Mouse (Mus musculus): Measurements from ENCODE around the gene Slc39a9. TPM values are rescaled to one million over a fixed set of nuclear protein-coding genes. Genes with fewer than 3 reads are reported as not detected.

Gene Slc39a9
- polyA plus RNA-seq, 1 experiment: 48.3 TPM

- DNase-seq: no peak
- TF ChIP-seq CTCF (conservative IDR thresholded peaks at IDR 0.05; ENCODE audit: insufficient read depth, insufficient read length, low read depth, low read length) (no peak), POLR2A (IDR thresholded peaks at IDR 0.05; ENCODE audit: low read depth, low read length) (no peak)
- Histone ChIP-seq H3K36me3 (ENCODE audit: control insufficient read depth, insufficient read depth, low read length) (no peaks in the 10 kb centered on the region), H3K27ac (ENCODE audit: insufficient read depth, low read depth, low read length) (no peak overlapping the region), H3K4me3 (ENCODE audit: insufficient read depth, low read depth, low read length) (no peak overlapping the region), H3K27me3 (replicated peaks; ENCODE audit: control insufficient read depth, insufficient read depth, low read length) (no peaks in the 10 kb centered on the region), H3K4me1 (ENCODE audit: control insufficient read depth, insufficient read depth, low read length) (0 out of 2 replicates have a peak, but pooled peaks cover 2% of the 10 kb centered on the region)
- WGBS: 46% methylated on average over 2 of the region's 2 CpGs
These were observed 50.0 kb downstream of the Slc39a9 start for GRCm38 (mm10) chr12:80693700-80694099.

GRCm38 (mm10) chr12:80695004-80695403 lies 51.3 kb downstream of the Slc39a9 start:
- H3K27me3 ChIP-seq (replicated peaks; ENCODE audit: control insufficient read depth, insufficient read depth, low read length): no peaks in the 10 kb centered on the region
- H3K4me3 ChIP-seq (ENCODE audit: insufficient read depth, low read depth, low read length): no peak overlapping the region
- 50% methylated on average over 3 of the region's 3 CpGs for WGBS
- H3K36me3 ChIP-seq (ENCODE audit: control insufficient read depth, insufficient read depth, low read length): no peaks in the 10 kb centered on the region
- no peak for TF ChIP-seq POLR2A (IDR thresholded peaks at IDR 0.05; ENCODE audit: low read depth, low read length)
- TF ChIP-seq CTCF (conservative IDR thresholded peaks at IDR 0.05; ENCODE audit: insufficient read depth, insufficient read length, low read depth, low read length): no peak
- H3K4me1 ChIP-seq (ENCODE audit: control insufficient read depth, insufficient read depth, low read length): 0 out of 2 replicates have a peak, but pooled peaks cover 2% of the 10 kb centered on the region
- H3K27ac ChIP-seq (ENCODE audit: insufficient read depth, low read depth, low read length): no peak overlapping the region
- peak; percentile 20 for DNase-seq

GRCm38 (mm10) chr12:80698526-80699143 lies 55.0 kb downstream of the Slc39a9 start:
- WGBS: 88% methylated on average over 5 of the region's 5 CpGs
- TF ChIP-seq CTCF (conservative IDR thresholded peaks at IDR 0.05; ENCODE audit: insufficient read depth, insufficient read length, low read depth, low read length) (no peak), POLR2A (IDR thresholded peaks at IDR 0.05; ENCODE audit: low read depth, low read length) (no peak)
- Histone ChIP-seq H3K27me3 (replicated peaks; ENCODE audit: control insufficient read depth, insufficient read depth, low read length) (no peaks in the 10 kb centered on the region), H3K4me1 (ENCODE audit: control insufficient read depth, insufficient read depth, low read length) (no peaks in the 10 kb centered on the region), H3K27ac (ENCODE audit: insufficient read depth, low read depth, low read length) (no peak overlapping the region), H3K36me3 (ENCODE audit: control insufficient read depth, insufficient read depth, low read length) (no peaks in the 10 kb centered on the region), H3K4me3 (ENCODE audit: insufficient read depth, low read depth, low read length) (no peak overlapping the region)
- no peak for DNase-seq

GRCm38 (mm10) chr12:80699144-80699531 lies 55.5 kb downstream of the Slc39a9 start:
- Histone ChIP-seq H3K4me3 (ENCODE audit: insufficient read depth, low read depth, low read length) (no peak overlapping the region), H3K36me3 (ENCODE audit: control insufficient read depth, insufficient read depth, low read length) (no peaks in the 10 kb centered on the region), H3K27ac (ENCODE audit: insufficient read depth, low read depth, low read length) (no peak overlapping the region), H3K27me3 (replicated peaks; ENCODE audit: control insufficient read depth, insufficient read depth, low read length) (no peaks in the 10 kb centered on the region), H3K4me1 (ENCODE audit: control insufficient read depth, insufficient read depth, low read length) (no peaks in the 10 kb centered on the region)
- TF ChIP-seq CTCF (conservative IDR thresholded peaks at IDR 0.05; ENCODE audit: insufficient read depth, insufficient read length, low read depth, low read length): no peak
- no peak for TF ChIP-seq POLR2A (IDR thresholded peaks at IDR 0.05; ENCODE audit: low read depth, low read length)
- DNase-seq: no peak
- 84% methylated on average over 2 of the region's 2 CpGs for WGBS

- WGBS: 75% methylated on average over 7 of the region's 7 CpGs
- TF ChIP-seq CTCF (conservative IDR thresholded peaks at IDR 0.05; ENCODE audit: insufficient read depth, insufficient read length, low read depth, low read length): no peak
- TF ChIP-seq POLR2A (IDR thresholded peaks at IDR 0.05; ENCODE audit: low read depth, low read length): no peak
- no peaks in the 10 kb centered on the region for H3K36me3 ChIP-seq (ENCODE audit: control insufficient read depth, insufficient read depth, low read length)
- no peak overlapping the region for H3K27ac ChIP-seq (ENCODE audit: insufficient read depth, low read depth, low read length)
- H3K27me3 ChIP-seq (replicated peaks; ENCODE audit: control insufficient read depth, insufficient read depth, low read length): no peaks in the 10 kb centered on the region
- no peak overlapping the region for H3K4me3 ChIP-seq (ENCODE audit: insufficient read depth, low read depth, low read length)
- no peak for DNase-seq
- H3K4me1 ChIP-seq (ENCODE audit: control insufficient read depth, insufficient read depth, low read length): no peaks in the 10 kb centered on the region
These were observed 57.6 kb downstream of the Slc39a9 start for GRCm38 (mm10) chr12:80701332-80701731.

GRCm38 (mm10) chr12:80706208-80706914 lies 62.7 kb downstream of the Slc39a9 start:
- 52% methylated on average over 11 of the region's 11 CpGs for WGBS
- no peak for DNase-seq
- Histone ChIP-seq H3K27me3 (replicated peaks; ENCODE audit: control insufficient read depth, insufficient read depth, low read length) (no peaks in the 10 kb centered on the region), H3K4me1 (ENCODE audit: control insufficient read depth, insufficient read depth, low read length) (no peaks in the 10 kb centered on the region), H3K36me3 (ENCODE audit: control insufficient read depth, insufficient read depth, low read length) (no peaks in the 10 kb centered on the region), H3K27ac (ENCODE audit: insufficient read depth, low read depth, low read length) (no peak overlapping the region), H3K4me3 (ENCODE audit: insufficient read depth, low read depth, low read length) (no peak overlapping the region)
- TF ChIP-seq POLR2A (IDR thresholded peaks at IDR 0.05; ENCODE audit: low read depth, low read length) (no peak), CTCF (conservative IDR thresholded peaks at IDR 0.05; ENCODE audit: insufficient read depth, insufficient read length, low read depth, low read length) (no peak)

GRCm38 (mm10) chr12:80706915-80707604 lies 63.4 kb downstream of the Slc39a9 start:
- H3K27me3 ChIP-seq (replicated peaks; ENCODE audit: control insufficient read depth, insufficient read depth, low read length): no peaks in the 10 kb centered on the region
- no peak overlapping the region for H3K4me3 ChIP-seq (ENCODE audit: insufficient read depth, low read depth, low read length)
- 29% methylated on average over 6 of the region's 6 CpGs for WGBS
- H3K27ac ChIP-seq (ENCODE audit: insufficient read depth, low read depth, low read length): no peak overlapping the region
- no peaks in the 10 kb centered on the region for H3K36me3 ChIP-seq (ENCODE audit: control insufficient read depth, insufficient read depth, low read length)
- TF ChIP-seq POLR2A (IDR thresholded peaks at IDR 0.05; ENCODE audit: low read depth, low read length) (no peak), CTCF (conservative IDR thresholded peaks at IDR 0.05; ENCODE audit: insufficient read depth, insufficient read length, low read depth, low read length) (no peak)
- peak; percentile 11 for DNase-seq
- H3K4me1 ChIP-seq (ENCODE audit: control insufficient read depth, insufficient read depth, low read length): no peaks in the 10 kb centered on the region

Data from kidney, adult 2 months (tissue).